Comparison of ENCODE assay signal across 18 mouse cellular contexts in the genomic region with DNA sequence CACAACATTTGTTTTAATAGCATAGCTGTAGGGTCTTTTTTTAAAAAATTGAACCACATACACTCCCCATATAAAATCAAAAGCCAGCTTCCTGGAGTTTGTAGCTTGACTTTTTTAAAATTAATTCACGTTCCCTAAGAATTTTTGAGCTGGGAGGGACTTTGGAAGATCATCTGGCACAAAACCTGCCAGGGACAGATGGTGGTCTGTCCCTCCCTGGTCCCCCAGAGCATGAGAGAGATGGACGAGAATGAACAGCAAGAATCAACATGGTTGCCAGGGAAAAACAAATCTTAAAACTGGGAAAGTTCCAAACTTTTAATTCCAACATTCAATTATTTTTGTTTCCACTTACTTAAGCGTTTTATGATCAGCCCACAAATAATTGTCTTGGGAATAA.
"Had no signal": no experiment of that assay in that cellular context is flagged by ENCODE, and none has a peak within 500 bp of the region (broad histone marks: within the 10 kb centered on the region; RNA-seq: fewer than 3 reads in every experiment).

No protein-coding gene starts in this region.

- H3K4me3 ChIP-seq: midbrain, embryonic 10.5 days; midbrain, embryonic 12.5 days; midbrain, embryonic 15.5 days; myocyte; neural tube, embryonic 13.5 days; neural tube, embryonic 15.5 days had no signal

- H3K36me3 ChIP-seq: midbrain, embryonic 10.5 days; midbrain, embryonic 12.5 days; midbrain, embryonic 15.5 days; neural tube, embryonic 13.5 days; neural tube, embryonic 15.5 days had no signal

- DNase-seq: lung, adult 18-20 months; lung, embryonic 14.5 days; lung, postnatal 10 days; lung, postnatal 4 days; retina, postnatal 1 day; right cerebral cortex, adult 18-20 months; right cerebral cortex, postnatal 25 days; right cerebral cortex, postnatal 4 days; spleen, adult 18-20 months; thymus, adult 18-20 months; thymus, postnatal 14 days; thymus, postnatal 36 days had no signal

- H3K27me3 ChIP-seq: midbrain, embryonic 12.5 days; midbrain, embryonic 15.5 days; neural tube, embryonic 13.5 days; neural tube, embryonic 15.5 days had no signal

- ATAC-seq: midbrain, embryonic 15.5 days had no signal

- H3K27ac ChIP-seq: midbrain, embryonic 10.5 days; midbrain, embryonic 12.5 days; midbrain, embryonic 15.5 days; neural tube, embryonic 13.5 days; neural tube, embryonic 15.5 days had no signal

- H3K4me2 ChIP-seq: lung, embryonic 14.5 days; midbrain, embryonic 12.5 days; midbrain, embryonic 15.5 days; neural tube, embryonic 13.5 days; neural tube, embryonic 15.5 days had no signal

- H3K9ac ChIP-seq: lung, embryonic 14.5 days; midbrain, embryonic 12.5 days; midbrain, embryonic 15.5 days; neural tube, embryonic 13.5 days; neural tube, embryonic 15.5 days had no signal

- H3K9me3 ChIP-seq: midbrain, embryonic 10.5 days; midbrain, embryonic 12.5 days; midbrain, embryonic 15.5 days; neural tube, embryonic 13.5 days; neural tube, embryonic 15.5 days had no signal
